Mouse (Mus musculus) spleen, adult 2 months (tissue): ENCODE data around the gene Mrpl50. TPM values are rescaled to one million over a fixed set of nuclear protein-coding genes. Genes with fewer than 3 reads are reported as not detected.
"Not testable (repeated sequence)": the region's sequence is repeated elsewhere in the genome, so short reads cannot be mapped to it uniquely, and the experiment has no call there.

Experiments
- DNase-seq, 2 experiments: peaks; one replicate each; pipeline versions ENCODE4 v3.0.0 to v3.0.0-alpha.2; 2012 to 2021; ENCODE audit warnings: low spot score in 2 of 2, low read depth in 1 of 2
- H3K27ac ChIP-seq: fragments of 200-500 bp; 2 replicates; pipeline ENCODE4 v1.5.1; 2012; ENCODE audit warnings: low read length, inconsistent platforms; ENCODE audit not compliant: insufficient read depth
- H3K27me3 ChIP-seq: fragments of 200-500 bp; 2 replicates; pipeline ENCODE4 v1.6.1; 2012; ENCODE audit warnings: mild to moderate bottlenecking, moderate library complexity, low read length, inconsistent platforms; ENCODE audit not compliant: control insufficient read depth, insufficient read depth
- H3K36me3 ChIP-seq: fragments of 200-500 bp; 2 replicates; pipeline ENCODE4 v1.6.1; 2012; ENCODE audit warnings: mild to moderate bottlenecking, low read length, inconsistent platforms; ENCODE audit not compliant: control insufficient read depth, insufficient read depth
- H3K4me1 ChIP-seq: fragments of 200-500 bp; 2 replicates; pipeline ENCODE4 v1.6.1; 2011; ENCODE audit warnings: inconsistent platforms; ENCODE audit not compliant: control insufficient read depth, insufficient read depth, insufficient read length
- H3K4me3 ChIP-seq: fragments of 200-500 bp; 2 replicates; pipeline ENCODE4 v1.5.1; 2011; ENCODE audit warnings: mild to moderate bottlenecking, inconsistent platforms; ENCODE audit not compliant: insufficient read depth, insufficient read length; ENCODE audit errors: extremely low read depth
- CTCF ChIP-seq: fragments of 200-500 bp; IDR thresholded peaks from 2 replicates; pipeline ENCODE4 v1.5.1; 2011; ENCODE audit warnings: mild to moderate bottlenecking, inconsistent platforms; ENCODE audit not compliant: insufficient read depth, insufficient read length, insufficient replicate concordance; ENCODE audit errors: extremely low read depth
- POLR2A ChIP-seq: fragments of 200-500 bp; IDR thresholded peaks from 2 replicates; pipeline ENCODE4 v1.6.1; 2011; ENCODE audit warnings: low read depth, low read length, inconsistent platforms
- WGBS: fragments of 180-500 bp; shearing (Covaris S2); methylation state at CpG from one replicate; pipeline ENCODE4 v1.1.7; 2018; 5-methylcytosine and 5-hydroxymethylcytosine counted together
- polyA plus RNA-seq: library from polyadenylated mRNA; depleted of rRNA; stranded (reverse); fragments of >200 nt; gene quantifications from 2 replicates; pipeline ENCODE4 v1.2.3, GENCODE M21; 2012

The Mrpl50 gene
- polyA plus RNA-seq, 1 experiment = 1.2 TPM

- H3K27ac ChIP-seq = no peak overlapping the region
- no peak overlapping the region for H3K4me3 ChIP-seq
- H3K36me3 ChIP-seq = no peaks in the 10 kb centered on the region
- no peaks in the 10 kb centered on the region for H3K4me1 ChIP-seq
- WGBS = 89% methylated on average over 4 of the region's 4 CpGs
- TF ChIP-seq CTCF (no peak), POLR2A (no peak)
- DNase-seq = no peak
- H3K27me3 ChIP-seq = no peaks in the 10 kb centered on the region
Measured at GRCm38 (mm10) chr4:49535675-49536294, 14.9 kb upstream of the Mrpl50 start.

- 87% methylated on average over 3 of the region's 3 CpGs for WGBS
- Histone ChIP-seq H3K36me3 (peaks cover 2% of the 10 kb centered on the region; the same call in 1 of the 2 replicates), H3K27ac (no peak overlapping the region), H3K4me3 (no peak overlapping the region), H3K27me3 (no peaks in the 10 kb centered on the region), H3K4me1 (no peaks in the 10 kb centered on the region)
- DNase-seq = no peak
- TF ChIP-seq POLR2A = no peak
- TF ChIP-seq CTCF = no peak
Measured at GRCm38 (mm10) chr4:49535036-49535435, 14.1 kb upstream of the Mrpl50 start.

DNA sequence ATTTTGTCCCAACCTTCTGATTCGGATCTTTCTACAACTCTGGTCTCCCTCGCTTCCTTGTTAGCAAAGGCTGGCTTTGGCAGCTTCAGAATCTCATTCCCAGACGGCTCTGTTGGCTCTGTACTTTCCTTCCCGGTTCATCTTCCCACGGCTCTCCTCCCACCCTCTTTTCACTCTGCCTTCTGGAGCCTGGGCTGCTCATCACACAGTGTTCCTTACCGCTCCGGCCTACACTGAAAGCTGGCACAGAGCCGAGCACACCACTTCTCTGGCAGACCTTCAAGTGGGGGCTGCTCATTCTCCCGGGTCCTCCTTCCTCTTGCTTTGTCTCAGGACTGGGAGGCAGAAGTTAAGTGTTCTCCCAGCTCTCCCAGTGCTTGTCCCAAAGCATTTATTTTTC is 1.7 kb upstream of the Mrpl50 start:
- Histone ChIP-seq H3K27ac (no peak overlapping the region), H3K36me3 (no peaks in the 10 kb centered on the region; the same call in 1 of the 2 replicates), H3K4me1 (peaks cover 6% of the 10 kb centered on the region; the same call in 1 of the 2 replicates), H3K27me3 (no peaks in the 10 kb centered on the region), H3K4me3 (no peak overlapping the region)
- WGBS = 92% methylated on average over 9 of the region's 9 CpGs
- no peak for DNase-seq
- TF ChIP-seq POLR2A = no peak
- no peak for TF ChIP-seq CTCF

DNA sequence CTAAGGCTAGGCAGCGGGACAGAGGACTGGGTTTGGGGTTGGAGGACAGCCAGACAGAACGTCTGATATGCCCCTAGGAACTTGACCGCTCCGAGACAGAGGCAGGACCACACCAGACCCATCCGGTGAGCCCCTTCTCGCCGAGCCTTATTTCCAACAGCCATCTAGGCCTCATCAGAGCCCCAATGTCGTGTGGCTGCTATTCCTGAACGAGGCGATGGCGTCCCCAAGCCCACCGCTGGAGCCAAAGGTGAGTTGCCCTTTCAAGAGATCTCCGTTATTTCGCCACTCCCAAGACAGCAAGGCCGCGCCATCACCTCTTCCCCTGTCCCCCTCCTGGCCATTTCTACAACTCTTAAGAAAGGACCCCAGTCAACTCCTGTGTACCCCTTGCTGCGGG is 453 bp upstream of the Mrpl50 start:
- Histone ChIP-seq H3K4me3 (peak overlapping the region; percentile 87), H3K4me1 (peaks cover 6% of the 10 kb centered on the region; the same call in 1 of the 2 replicates), H3K27me3 (no peaks in the 10 kb centered on the region), H3K27ac (no peak overlapping the region), H3K36me3 (no peaks in the 10 kb centered on the region; the same call in 1 of the 2 replicates)
- DNase-seq = peak in 1 of 2 experiments; percentile 25
- whole genome bisulfite sequencing = under 1% methylated on average over 17 of the region's 17 CpGs
- no peak for TF ChIP-seq CTCF
- TF ChIP-seq POLR2A = no peak

GRCm38 (mm10) chr4:49519476-49519875 is 1.4 kb downstream of the Mrpl50 start:
- Histone ChIP-seq H3K27ac (no peak overlapping the region), H3K4me1 (peaks cover 6% of the 10 kb centered on the region; the same call in 1 of the 2 replicates), H3K4me3 (no peak overlapping the region), H3K36me3 (no peaks in the 10 kb centered on the region; the same call in 1 of the 2 replicates), H3K27me3 (no peaks in the 10 kb centered on the region)
- TF ChIP-seq POLR2A (no peak), CTCF (no peak)
- 86% methylated on average over 5 of the region's 5 CpGs for WGBS
- DNase-seq = no peak

DNA sequence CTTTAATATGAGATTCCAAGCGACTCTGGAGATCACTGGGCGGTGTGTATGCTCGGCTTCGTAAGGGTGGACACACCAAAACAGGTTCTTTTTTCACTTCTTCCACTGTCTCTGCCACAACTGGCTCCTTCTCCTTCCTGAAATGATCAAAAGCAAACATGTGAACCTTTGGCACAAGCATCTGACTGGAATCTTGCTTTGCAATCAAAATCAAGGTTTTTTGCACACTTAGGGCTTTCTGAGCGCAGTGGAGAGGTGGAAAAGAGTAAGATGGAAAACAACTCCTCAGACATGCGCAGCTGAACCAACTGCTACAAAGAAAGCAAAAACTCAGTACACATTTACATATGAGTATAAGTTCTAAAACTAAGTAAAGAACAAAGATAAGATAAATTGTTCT is 6.5 kb downstream of the Mrpl50 start:
- Histone ChIP-seq H3K27me3 (no peaks in the 10 kb centered on the region), H3K4me1 (0 out of 2 replicates have a peak, but pooled peaks cover 3% of the 10 kb centered on the region), H3K36me3 (peaks cover 12% of the 10 kb centered on the region), H3K27ac (no peak overlapping the region), H3K4me3 (no peak overlapping the region)
- WGBS = 96% methylated on average over 6 of the region's 6 CpGs
- TF ChIP-seq CTCF (no peak), POLR2A (no peak)
- DNase-seq = no peak

- 95% methylated on average over 4 of the region's 4 CpGs for WGBS
- Histone ChIP-seq H3K27ac (no peak overlapping the region), H3K27me3 (no peaks in the 10 kb centered on the region), H3K36me3 (peaks cover 12% of the 10 kb centered on the region), H3K4me3 (no peak overlapping the region), H3K4me1 (no peaks in the 10 kb centered on the region)
- no peak for DNase-seq
- TF ChIP-seq POLR2A = no peak
- TF ChIP-seq CTCF = no peak
Measured at GRCm38 (mm10) chr4:49512636-49513035, 8.3 kb downstream of the Mrpl50 start.

DNA sequence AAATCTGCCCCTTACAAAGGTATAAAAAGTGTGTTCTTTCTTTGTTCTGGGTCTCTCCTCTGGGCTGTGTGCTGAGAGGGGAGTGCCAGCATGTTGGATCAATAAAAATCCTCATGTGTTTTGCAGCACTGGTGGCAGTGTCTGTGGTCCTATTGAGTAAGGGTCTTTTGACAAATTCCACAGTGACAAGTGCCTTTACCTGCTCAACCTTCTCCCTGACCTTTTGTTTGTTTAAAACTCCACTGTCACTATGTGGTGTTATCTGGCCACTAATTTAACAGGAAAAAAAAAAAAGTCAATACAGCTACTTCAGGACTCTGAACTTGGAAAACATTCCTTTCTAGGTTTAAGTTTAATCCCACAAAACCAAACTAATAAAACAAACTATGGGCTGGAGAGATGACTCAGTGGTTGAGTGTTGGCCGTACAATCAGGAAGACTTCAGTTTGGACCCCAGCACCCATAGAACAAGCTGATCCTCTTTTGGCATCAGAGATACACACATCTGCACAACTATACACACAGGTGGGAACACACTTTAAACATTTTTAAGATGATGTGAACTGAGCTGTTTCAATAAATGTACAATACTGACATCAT is 10.6 kb downstream of the Mrpl50 start:
- not testable (repeated sequence) for H3K4me3 ChIP-seq, H3K4me1 ChIP-seq, H3K27me3 ChIP-seq, DNase-seq, H3K27ac ChIP-seq
- WGBS = 94% methylated on average over 1 of the region's 1 CpGs
- peaks cover 12% of the 10 kb centered on the region for H3K36me3 ChIP-seq
